Mouse (Mus musculus) kidney, adult 9 months (tissue): ENCODE results near the gene Gspt2.
"Not testable (repeated sequence)": the region's sequence is repeated elsewhere in the genome, so short reads cannot be mapped to it uniquely, and the experiment has no call there.

Experiments
- DNase-seq: peaks from one replicate; pipeline ENCODE4 v3.0.0; 2022

Gene Gspt2

GRCm38 (mm10) chrX:94635961-94636563 is at the start of gene Gspt2:
Gene Gspt2 (plus strand): TSS chrX:94636069.
- peak; percentile 16 for DNase-seq

GRCm38 (mm10) chrX:94624835-94625803 is 10.8 kb upstream of the Gspt2 start:
- peak; percentile 4 for DNase-seq

GRCm38 (mm10) chrX:94636911-94637310 is 1.0 kb downstream of the Gspt2 start:
- no peak for DNase-seq

GRCm38 (mm10) chrX:94648541-94648940 is 12.7 kb downstream of the Gspt2 start:
- no peak for DNase-seq

- DNase-seq, result no peak
Observed at GRCm38 (mm10) chrX:94657734-94658133, 21.9 kb downstream of the Gspt2 start.

- DNase-seq, result no peak
Observed at GRCm38 (mm10) chrX:94670814-94671213, 34.9 kb downstream of the Gspt2 start.

DNA sequence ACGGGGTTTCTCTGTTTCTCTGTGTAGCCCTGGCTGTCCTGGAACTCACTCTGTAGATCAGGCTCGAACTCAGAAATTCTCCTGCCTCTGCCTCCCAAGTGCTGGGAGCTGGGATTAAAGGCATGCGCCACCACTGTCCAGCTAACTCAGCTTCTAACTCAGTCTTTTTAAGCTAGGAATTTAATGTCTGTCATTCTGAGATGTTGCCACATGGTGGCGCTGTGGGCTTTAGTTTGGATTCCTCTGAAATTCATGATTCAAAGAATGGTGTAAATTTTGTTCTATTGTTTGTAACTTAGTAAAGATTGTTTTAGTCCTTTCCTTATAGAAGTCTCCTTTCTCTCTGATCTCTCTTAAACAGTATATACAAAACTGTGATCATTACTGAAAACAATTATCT is 39.1 kb downstream of the Gspt2 start:
- peak; percentile 42 for DNase-seq

GRCm38 (mm10) chrX:94681581-94681980 is 45.7 kb downstream of the Gspt2 start:
- DNase-seq, result not testable (repeated sequence)

- DNase-seq, result not testable (repeated sequence)
Observed at GRCm38 (mm10) chrX:94689593-94689992, 53.7 kb downstream of the Gspt2 start.
